Mouse (Mus musculus) intestine, embryonic 14.5 days (tissue): ENCODE data around the gene Ttc13. TPM values are rescaled to one million over a fixed set of nuclear protein-coding genes. Genes with fewer than 3 reads are reported as not detected.

Source experiments
- ATAC-seq: fragments of 200-750 bp; cut with Nextera tagmentation; replicated peaks from 2 replicates; pipeline ENCODE4 v1.8.0; 2017; ENCODE audit warnings: low read depth, moderate number of reproducible peaks, moderate TSS enrichment, moderate library complexity; ENCODE audit not compliant: low FRiP score, low TSS enrichment
- DNase-seq: peaks from one replicate; pipeline ENCODE4 v3.0.0-alpha.2; 2018; ENCODE audit warnings: low spot score
- H3K27ac ChIP-seq: fragments of 300-500 bp; sonication (generic); 2 replicates; pipeline ENCODE4 v1.5.1; 2014; ENCODE audit warnings: low read depth, mild to moderate bottlenecking, control low read depth
- H3K27me3 ChIP-seq: fragments of 300-500 bp; sonication (generic); replicated peaks from 2 replicates; pipeline ENCODE4 v1.6.1; 2014; ENCODE audit warnings: low read length, control low read depth; ENCODE audit not compliant: control insufficient read depth, insufficient read depth
- H3K36me3 ChIP-seq: fragments of 300-500 bp; sonication (generic); 2 replicates; pipeline ENCODE4 v1.6.1; 2014; ENCODE audit warnings: low read length, control low read depth; ENCODE audit not compliant: control insufficient read depth, insufficient read depth
- H3K4me1 ChIP-seq: fragments of 300-500 bp; sonication (generic); replicated peaks from 2 replicates; pipeline ENCODE4 v1.6.1; 2014; ENCODE audit warnings: low read length, control low read depth, mixed read lengths; ENCODE audit not compliant: control insufficient read depth, insufficient read depth
- H3K4me2 ChIP-seq: fragments of 300-500 bp; sonication (generic); 2 replicates; pipeline ENCODE4 v1.6.1; 2014; ENCODE audit warnings: low read length
- H3K4me3 ChIP-seq: fragments of 300-500 bp; sonication (generic); 2 replicates; pipeline ENCODE4 v1.5.1; 2014; ENCODE audit warnings: low read depth, low read length, control low read depth, mixed read lengths
- H3K9ac ChIP-seq: fragments of 300-500 bp; sonication (generic); 2 replicates; pipeline ENCODE4 v1.6.1; 2014; ENCODE audit warnings: mild to moderate bottlenecking, low read length
- H3K9me3 ChIP-seq: fragments of 300-500 bp; sonication (generic); 2 replicates; pipeline ENCODE4 v1.6.1; 2016; ENCODE audit warnings: low read length, control low read depth; ENCODE audit not compliant: control insufficient read depth
- WGBS: fragments of 180-500 bp; shearing (Covaris S2); extraction: QIAGEN DNeasy Blood & Tissue Kit; methylation state at CpG from one replicate; pipeline ENCODE4 v1.1.7; 2014; 5-methylcytosine and 5-hydroxymethylcytosine counted together
- polyA plus RNA-seq: library from polyadenylated mRNA; unstranded; fragments of >200 nt; fragmentation: Nextera tagmentation; extraction: Ambion mirVana; gene quantifications from 2 replicates; pipeline ENCODE4 v1.2.1, GENCODE M21; 2014

The Ttc13 gene
- polyA plus RNA-seq, 1 experiment from 2014 or later: 50.0 TPM

DNA sequence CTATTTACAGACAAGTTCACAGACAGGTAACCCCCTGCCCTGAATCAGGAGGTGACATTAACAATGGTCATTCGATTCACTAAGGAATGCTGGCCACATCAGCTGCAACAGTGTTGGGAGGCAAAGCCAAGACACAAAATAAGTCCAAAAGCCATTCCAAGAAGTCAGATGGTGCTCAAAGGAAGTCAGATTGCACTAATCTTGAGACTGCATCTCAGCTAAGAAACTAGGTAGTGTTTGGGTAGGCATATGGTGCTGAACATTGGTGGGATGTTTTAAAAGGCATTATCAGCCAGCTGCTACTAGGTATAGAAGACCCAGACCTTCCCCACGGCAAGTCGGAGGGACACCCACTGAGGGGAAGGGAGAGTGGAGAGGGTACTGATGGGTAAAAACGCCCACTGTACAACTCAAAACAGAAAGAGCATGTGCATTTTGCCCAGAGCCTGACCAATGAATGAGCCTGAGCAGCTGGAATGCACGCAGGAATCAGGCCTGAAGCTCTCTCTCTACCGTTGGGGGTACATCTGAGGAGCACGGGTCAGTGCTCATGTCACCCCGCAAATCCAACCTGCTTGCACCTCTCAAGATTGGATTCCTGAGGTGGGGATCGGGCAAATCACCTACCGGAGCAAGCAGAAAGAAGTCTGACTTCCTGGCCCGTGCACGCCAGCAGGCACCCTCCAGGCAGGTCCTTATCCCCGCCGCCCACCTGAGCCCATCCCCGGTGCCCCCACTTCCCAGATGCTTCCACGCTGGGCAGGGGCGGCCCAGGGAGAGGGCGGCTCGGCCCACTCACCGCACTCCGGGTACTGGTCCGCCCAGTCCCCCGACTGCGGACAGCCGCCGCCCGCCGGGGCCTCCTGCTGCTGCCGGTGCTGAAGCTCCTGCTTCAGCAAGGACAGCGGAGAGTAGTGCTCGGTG lies 583 bp downstream of the Ttc13 start:
- peak overlapping the region; percentile 59 for H3K9ac ChIP-seq
- no peak overlapping the region for H3K27ac ChIP-seq
- H3K4me2 ChIP-seq: peak overlapping the region; percentile 62
- peaks cover 19% of the 10 kb centered on the region for H3K4me1 ChIP-seq
- no peaks in the 10 kb centered on the region for H3K27me3 ChIP-seq
- no peak for DNase-seq
- ATAC-seq: peak; percentile 49
- peak overlapping the region; percentile 80 for H3K4me3 ChIP-seq
- 0 out of 2 replicates have a peak, but pooled peaks cover 2% of the 10 kb centered on the region for H3K36me3 ChIP-seq
- no peaks in the 10 kb centered on the region for H3K9me3 ChIP-seq
- 3% methylated on average over 31 of the region's 31 CpGs for WGBS

DNA sequence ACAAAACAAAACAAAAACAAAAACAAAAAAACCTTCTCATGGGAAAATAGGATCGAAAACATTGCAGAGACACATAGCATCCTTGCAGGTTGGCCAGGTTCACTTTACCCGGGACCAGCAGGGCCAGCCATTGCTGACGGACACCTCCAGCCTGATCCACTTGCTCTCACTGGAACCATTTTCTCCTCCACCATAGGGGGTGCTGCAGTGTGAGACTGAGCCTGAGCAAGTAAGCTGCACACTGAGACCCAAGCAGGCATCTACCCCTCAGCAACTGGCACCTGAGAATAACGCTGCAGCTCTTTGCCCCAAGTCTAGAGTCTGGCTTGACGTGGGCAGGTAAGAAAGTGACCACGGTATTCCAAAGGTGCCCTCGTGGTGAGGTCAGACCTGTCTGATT lies 1.6 kb downstream of the Ttc13 start:
- 83% methylated on average over 7 of the region's 7 CpGs for WGBS
- Histone ChIP-seq H3K4me1 (peaks cover 19% of the 10 kb centered on the region), H3K4me3 (no peak overlapping the region), H3K9ac (no peak overlapping the region), H3K36me3 (no peaks in the 10 kb centered on the region), H3K27ac (no peak overlapping the region), H3K9me3 (no peaks in the 10 kb centered on the region), H3K27me3 (no peaks in the 10 kb centered on the region), H3K4me2 (no peak overlapping the region)
- ATAC-seq (no peak), DNase-seq (no peak)

DNA sequence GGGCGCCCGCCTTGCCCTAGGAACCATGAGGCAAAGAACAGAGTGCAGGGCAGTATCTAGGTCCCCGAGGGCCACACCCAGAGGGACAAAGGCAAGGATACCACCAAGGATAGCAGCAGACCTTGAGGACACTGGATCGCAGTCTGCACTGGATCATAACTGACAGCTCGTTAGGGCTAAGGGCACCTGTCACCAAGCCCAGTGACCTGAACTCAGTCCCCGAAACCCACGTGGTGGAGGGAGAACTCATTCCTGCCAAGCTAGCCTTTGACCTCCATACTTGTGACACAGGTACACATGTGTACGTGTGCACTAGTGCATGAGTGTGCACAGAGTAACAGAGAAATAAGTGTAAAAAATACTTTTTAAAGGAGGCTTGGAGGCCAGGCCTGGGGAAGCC lies 6.0 kb downstream of the Ttc13 start:
- no peak for ATAC-seq
- Histone ChIP-seq H3K4me1 (peaks cover 5% of the 10 kb centered on the region), H3K27ac (no peak overlapping the region), H3K27me3 (no peaks in the 10 kb centered on the region), H3K9ac (no peak overlapping the region), H3K4me2 (no peak overlapping the region), H3K4me3 (no peak overlapping the region), H3K36me3 (peaks cover 33% of the 10 kb centered on the region), H3K9me3 (no peaks in the 10 kb centered on the region)
- 89% methylated on average over 8 of the region's 8 CpGs for WGBS
- no peak for DNase-seq

DNA sequence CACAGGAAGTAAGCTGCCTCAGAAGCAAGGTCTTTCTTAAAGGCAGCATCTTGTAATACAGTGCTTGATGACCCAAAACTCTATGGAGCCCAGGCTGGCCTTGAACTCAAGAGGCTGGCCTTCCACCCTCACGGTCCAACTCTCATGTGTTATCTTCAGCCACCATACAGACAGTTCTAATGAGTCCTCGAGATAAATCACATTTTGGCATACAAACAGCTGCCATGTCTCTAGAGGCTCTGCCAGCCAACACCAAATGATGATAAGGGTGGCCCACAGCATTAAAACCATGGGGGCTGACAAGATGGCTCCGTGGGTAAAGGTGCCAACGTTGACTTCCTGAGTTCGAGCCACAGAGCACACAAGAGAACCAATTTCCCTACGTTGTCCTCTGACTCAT lies 8.6 kb downstream of the Ttc13 start:
- peaks cover 49% of the 10 kb centered on the region for H3K36me3 ChIP-seq
- no peaks in the 10 kb centered on the region for H3K9me3 ChIP-seq
- whole genome bisulfite sequencing: 97% methylated on average over 6 of the region's 6 CpGs
- no peak for DNase-seq
- no peaks in the 10 kb centered on the region for H3K4me1 ChIP-seq
- H3K9ac ChIP-seq: no peak overlapping the region
- no peak overlapping the region for H3K4me3 ChIP-seq
- no peak overlapping the region for H3K4me2 ChIP-seq
- no peaks in the 10 kb centered on the region for H3K27me3 ChIP-seq
- no peak overlapping the region for H3K27ac ChIP-seq
- ATAC-seq: no peak

DNA sequence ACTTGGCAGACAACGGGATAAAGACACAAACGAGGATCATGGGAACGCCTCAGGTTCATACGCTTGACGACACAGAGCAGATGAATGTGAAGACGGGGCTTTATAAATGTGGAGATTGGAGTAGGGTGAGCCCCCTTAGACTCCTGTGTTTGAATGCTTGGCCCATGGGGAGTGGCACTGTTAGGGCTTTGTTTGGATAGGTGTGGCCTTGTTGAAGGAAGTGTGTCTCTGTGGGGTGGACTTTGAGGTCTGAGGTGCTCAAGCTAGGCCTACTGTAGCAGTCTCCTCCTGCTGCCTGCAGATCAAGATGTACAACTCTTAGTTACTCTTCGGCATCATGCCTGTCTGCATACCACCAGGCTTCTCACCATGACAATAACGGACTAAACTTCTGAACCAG lies 16.0 kb downstream of the Ttc13 start:
- Histone ChIP-seq H3K9ac (no peak overlapping the region), H3K27me3 (no peaks in the 10 kb centered on the region), H3K4me2 (no peak overlapping the region), H3K4me1 (no peaks in the 10 kb centered on the region), H3K27ac (no peak overlapping the region), H3K4me3 (no peak overlapping the region), H3K9me3 (no peaks in the 10 kb centered on the region), H3K36me3 (peaks cover 37% of the 10 kb centered on the region)
- DNase-seq: no peak
- WGBS: 96% methylated on average over 8 of the region's 8 CpGs
- ATAC-seq: no peak

DNA sequence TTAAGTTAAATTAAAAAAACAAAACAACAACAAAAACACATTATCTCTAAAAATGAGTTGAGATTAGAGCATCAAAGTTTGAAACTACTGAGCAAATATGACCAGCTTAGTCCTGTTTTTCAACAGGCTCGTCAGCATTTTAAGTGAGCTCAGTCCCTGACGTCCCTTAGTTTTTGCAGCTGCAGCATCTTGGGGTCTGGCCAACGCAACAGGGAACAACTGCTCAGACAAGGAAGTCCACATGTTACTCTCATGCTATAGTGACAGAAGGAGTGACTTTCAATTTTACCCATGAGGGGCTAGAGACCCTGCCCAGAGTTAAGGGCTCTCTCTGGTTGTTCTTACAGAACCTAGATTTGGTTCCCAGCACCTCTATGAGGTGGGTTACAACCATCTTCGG lies 17.4 kb downstream of the Ttc13 start:
- Histone ChIP-seq H3K4me1 (no peaks in the 10 kb centered on the region), H3K4me2 (no peak overlapping the region), H3K9me3 (no peaks in the 10 kb centered on the region), H3K9ac (no peak overlapping the region), H3K36me3 (peaks cover 40% of the 10 kb centered on the region), H3K27ac (no peak overlapping the region), H3K27me3 (no peaks in the 10 kb centered on the region), H3K4me3 (no peak overlapping the region)
- ATAC-seq (no peak), DNase-seq (no peak)
- WGBS: 87% methylated on average over 4 of the region's 4 CpGs

DNA sequence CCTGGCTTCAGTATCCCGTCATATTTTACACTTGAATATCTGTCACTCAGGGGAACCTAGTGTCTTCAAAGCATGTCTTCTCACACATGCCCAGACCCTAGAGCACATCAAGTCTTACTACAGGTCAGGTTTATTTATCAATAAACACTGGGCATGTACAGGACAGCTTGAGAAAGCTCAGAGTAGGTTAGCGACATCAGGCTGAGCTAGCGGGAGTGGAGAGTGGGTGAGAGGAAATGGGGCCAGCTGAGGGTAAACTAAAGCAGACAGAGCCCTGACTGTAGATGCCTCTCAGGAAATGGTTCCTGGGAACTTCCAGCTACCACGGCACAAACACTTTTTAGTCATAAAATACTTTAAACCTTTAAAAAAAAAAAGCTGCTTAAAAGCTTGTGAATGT lies 18.3 kb downstream of the Ttc13 start:
- Histone ChIP-seq H3K4me3 (no peak overlapping the region), H3K9ac (no peak overlapping the region), H3K36me3 (peaks cover 35% of the 10 kb centered on the region), H3K4me2 (no peak overlapping the region), H3K27me3 (no peaks in the 10 kb centered on the region), H3K4me1 (no peaks in the 10 kb centered on the region), H3K27ac (no peak overlapping the region), H3K9me3 (no peaks in the 10 kb centered on the region)
- no peak for DNase-seq
- ATAC-seq: no peak
- 50% methylated on average over 4 of the region's 4 CpGs for WGBS

DNA sequence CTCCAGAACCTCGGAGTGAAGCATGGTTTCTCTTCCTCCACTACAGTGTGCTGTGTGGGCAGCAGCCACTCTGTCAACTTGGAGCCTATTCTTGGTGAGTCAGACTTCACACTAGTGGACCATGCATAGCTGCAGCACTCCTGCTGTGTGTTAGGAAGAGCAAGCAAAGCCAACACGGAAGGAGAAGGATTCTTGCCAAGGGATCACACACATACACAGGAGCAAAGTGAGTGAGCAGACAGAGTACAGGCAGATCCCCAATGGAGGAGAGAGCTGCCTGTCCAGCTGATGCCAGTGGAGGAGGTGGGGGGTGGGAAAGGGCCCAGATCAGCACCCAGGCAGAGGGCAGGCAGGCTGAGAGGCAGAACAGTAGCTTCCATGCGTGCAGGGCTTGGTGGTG lies 19.6 kb downstream of the Ttc13 start:
- WGBS: 88% methylated on average over 3 of the region's 3 CpGs
- Histone ChIP-seq H3K9me3 (no peaks in the 10 kb centered on the region), H3K27me3 (no peaks in the 10 kb centered on the region), H3K9ac (no peak overlapping the region), H3K27ac (no peak overlapping the region), H3K36me3 (peaks cover 40% of the 10 kb centered on the region), H3K4me1 (no peaks in the 10 kb centered on the region), H3K4me3 (no peak overlapping the region), H3K4me2 (no peak overlapping the region)
- no peak for DNase-seq
- ATAC-seq: no peak

DNA sequence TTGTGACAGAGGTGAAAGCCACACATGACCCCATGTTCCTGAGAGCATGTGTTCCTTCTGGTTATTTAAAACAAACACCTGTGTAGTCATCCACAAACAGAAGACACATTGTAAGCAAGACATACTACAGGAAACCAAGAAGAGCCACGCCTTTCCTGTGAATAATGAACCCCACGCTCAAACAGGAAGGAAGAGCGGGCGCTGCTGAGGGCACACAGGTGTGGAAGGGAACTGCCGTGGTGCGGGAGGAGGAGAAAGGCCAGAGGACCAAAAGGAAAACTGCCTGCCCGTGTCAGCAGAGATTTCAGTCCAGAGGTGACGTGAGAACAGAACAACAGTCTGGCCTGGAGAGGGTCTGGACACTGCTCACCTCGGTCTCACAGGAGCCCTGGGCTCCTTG lies 20.8 kb downstream of the Ttc13 start:
- ATAC-seq (no peak), DNase-seq (no peak)
- no peaks in the 10 kb centered on the region for H3K27me3 ChIP-seq
- WGBS: 86% methylated on average over 9 of the region's 9 CpGs
- peaks cover 33% of the 10 kb centered on the region for H3K36me3 ChIP-seq
- H3K4me2 ChIP-seq: no peak overlapping the region
- H3K4me3 ChIP-seq: no peak overlapping the region
- no peaks in the 10 kb centered on the region for H3K9me3 ChIP-seq
- H3K9ac ChIP-seq: no peak overlapping the region
- H3K27ac ChIP-seq: no peak overlapping the region
- H3K4me1 ChIP-seq: no peaks in the 10 kb centered on the region
